Mouse (Mus musculus): ENCODE measurements around the gene Naaladl2.

The Naaladl2 gene

DNA sequence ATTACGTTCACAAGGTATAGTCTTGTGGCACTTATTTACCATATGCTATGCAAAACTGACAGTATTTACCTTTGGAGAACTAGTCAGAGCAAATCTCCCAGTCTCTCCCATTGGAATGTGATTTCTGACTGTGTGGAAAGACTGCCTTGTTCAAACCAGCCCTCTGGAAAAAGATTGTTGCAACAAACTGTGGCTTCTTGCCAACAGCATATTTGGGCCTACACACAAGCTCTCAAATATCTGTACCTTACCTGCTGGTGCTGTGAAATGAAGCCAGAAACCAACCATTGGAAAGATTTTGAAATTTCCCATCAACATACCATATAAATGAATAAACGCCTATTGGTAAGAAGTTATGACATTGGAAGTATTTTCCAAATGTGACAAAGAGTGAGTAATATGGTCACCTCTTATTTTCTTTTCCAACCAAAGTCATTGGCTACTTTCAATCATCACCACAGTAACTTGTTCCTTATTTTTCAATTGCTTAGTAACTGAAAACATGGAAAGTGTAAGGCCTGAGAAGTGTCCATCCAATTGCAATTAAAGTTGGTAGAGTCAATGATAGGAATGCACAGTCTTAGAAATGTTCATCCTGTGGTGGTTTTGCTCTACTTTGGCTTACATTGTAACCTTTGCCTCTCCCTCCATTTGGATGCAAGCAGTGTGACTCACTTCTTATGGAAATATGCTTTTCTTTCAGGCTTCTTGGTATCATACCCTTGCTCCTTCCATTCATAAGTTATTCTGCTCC lies 453.7 kb downstream of the Naaladl2 start:
- DNase-seq (ENCODE audit: low spot score in 2 of 2): no peak

- DNase-seq (ENCODE audit: low spot score in 2 of 2): no peak
Measured at GRCm38 (mm10) chr3:24670500-24670899, 473.6 kb downstream of the Naaladl2 start.

DNA sequence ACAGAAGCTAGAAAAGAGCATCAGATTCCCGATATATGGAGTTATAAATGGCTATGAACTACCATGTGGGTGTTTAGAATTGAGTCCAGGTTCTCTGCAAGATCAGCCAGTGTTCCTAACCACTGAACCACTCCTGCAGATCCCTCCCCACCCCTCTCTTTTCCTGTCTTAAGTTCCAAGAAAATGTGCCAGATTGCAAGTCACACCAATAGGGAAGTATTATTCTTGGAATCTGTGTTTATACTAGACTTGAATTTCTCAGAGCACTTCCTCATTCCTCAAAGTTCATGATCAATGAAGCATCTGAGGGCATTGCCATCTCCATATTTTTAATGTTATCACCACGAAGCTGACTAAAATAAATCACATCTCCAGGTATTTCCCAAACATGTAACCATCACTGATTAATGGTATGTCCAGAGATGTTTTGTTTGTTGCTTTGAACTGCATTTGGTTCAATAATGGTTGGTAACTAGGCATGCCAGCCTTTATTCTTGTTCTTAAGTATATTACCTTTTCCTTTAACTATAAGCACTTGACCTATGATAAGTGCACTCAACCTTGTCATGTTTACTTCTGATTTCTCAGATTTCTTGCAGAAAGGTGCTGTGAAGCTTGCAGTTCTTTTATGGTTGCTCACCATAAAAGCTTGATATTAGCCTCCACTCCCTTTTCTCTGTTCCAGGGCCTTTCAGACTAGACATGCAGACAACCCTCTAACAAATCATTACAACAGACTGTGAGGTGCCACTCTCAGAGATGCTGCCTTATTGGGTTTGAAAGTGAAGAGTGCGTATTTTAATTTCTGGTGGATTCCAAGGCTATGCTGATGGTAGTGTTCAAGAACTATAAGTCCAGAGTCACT lies 475.8 kb downstream of the Naaladl2 start:
- DNase-seq (ENCODE audit: low spot score in 2 of 2): no peak

DNA sequence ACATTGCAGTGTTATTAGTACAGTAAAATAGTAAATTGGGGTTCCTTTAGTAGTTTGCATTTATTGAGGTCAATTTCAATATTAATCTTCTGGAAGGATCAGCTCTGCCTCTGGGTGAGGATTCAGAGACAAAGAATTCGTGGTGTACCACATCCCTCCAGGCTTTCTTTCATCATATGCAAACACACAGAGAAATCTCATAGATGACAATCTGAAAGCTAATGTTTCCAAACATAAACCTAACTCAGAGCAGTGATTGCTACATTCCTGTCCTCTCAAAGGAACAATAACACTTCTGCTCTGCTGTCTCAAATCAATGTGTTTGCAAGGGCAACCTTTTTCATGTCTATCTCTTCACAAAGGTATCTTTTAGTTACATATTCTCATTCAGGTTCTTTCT lies 478.7 kb downstream of the Naaladl2 start:
- no peak for DNase-seq (ENCODE audit: low spot score in 2 of 2)

GRCm38 (mm10) chr3:24663749-24664148 lies 480.3 kb downstream of the Naaladl2 start:
- no peak for DNase-seq (ENCODE audit: low spot score in 2 of 2)

GRCm38 (mm10) chr3:24630032-24630431 lies 514.0 kb downstream of the Naaladl2 start:
- DNase-seq (ENCODE audit: low spot score in 2 of 2): no peak

- DNase-seq (ENCODE audit: low spot score in 2 of 2): no peak
Measured at GRCm38 (mm10) chr3:24605485-24605884, 538.6 kb downstream of the Naaladl2 start.

GRCm38 (mm10) chr3:24604791-24605320 lies 539.2 kb downstream of the Naaladl2 start:
- no peak for DNase-seq (ENCODE audit: low spot score in 2 of 2)

DNA sequence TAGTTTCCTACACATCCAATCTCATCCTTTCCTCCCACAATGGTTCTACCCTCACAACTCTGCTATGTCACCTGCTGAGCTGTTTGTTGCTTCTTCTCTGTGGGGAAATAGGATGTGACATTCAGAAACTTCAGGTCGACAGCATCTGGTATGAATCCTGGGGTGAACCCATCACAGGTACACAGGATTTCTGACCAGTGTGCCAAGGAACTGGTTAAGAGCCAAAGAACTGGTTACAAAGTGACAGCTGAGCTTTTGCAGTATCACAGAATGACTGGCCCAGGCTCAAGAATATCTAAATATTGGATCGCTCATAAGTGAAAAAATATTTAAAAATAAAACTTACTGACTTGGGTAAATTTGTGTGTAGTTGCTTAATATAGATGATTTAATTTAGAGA lies 548.6 kb downstream of the Naaladl2 start:
- DNase-seq (ENCODE audit: low spot score in 2 of 2): no peak

DNA sequence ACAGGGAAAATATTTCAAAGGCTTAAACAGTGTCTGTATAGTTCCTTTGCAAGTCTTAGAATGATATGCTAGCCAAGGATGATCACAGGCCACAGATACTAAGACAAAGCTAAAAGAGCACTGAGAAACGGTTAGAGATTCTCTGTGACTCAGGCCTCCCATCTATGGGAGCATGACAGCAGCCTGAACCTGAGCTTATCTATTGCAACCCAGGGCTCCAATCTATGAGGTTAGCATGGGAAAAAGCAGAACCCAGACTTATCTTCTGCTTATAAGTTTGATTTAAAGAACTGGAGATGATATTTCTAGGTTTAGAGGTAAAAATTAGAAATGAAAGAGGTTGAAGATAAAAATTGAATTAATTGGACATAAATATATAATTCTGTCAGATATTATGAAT lies 587.4 kb downstream of the Naaladl2 start:
- no peak for DNase-seq (ENCODE audit: low spot score in 2 of 2)

DNA sequence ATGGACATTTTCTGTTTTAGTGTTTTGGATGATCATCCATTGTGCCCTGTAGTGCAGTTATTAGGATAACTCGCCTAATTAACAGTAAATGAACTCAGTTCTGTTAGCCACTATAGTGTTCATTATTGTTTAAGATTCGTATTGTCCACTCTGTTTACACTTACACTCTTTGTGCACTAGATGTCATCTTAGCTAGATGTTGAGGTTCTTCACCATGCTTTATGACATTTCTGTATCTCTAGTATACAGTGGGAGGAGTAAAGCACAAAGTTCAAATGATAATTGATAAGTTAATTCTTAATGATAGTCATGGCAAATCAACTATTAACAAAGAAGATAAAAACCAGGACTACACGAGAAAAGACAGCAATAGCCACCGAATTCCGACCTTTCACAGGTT lies 590.4 kb downstream of the Naaladl2 start:
- DNase-seq (ENCODE audit: low spot score in 2 of 2): no peak

DNA sequence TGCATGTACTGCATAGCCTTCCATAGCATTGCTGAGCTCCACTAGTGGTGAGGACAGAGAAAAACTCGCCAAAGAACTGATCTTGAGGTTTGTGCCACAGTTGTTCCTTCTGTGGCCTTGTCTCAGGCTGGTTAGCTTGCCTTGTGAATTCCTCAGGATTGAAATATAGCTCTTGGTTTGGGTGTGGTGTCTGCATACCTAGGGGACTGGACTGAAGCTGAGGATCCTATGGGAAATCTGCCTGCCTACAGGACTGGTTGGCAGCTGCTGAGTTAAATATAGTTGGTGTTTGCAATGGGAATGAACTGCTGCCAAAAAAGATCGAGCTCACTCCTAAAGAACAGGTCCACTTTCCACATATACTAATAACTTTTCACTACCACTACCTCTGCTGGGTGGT lies 591.4 kb downstream of the Naaladl2 start:
- no peak for DNase-seq (ENCODE audit: low spot score in 2 of 2)

DNA sequence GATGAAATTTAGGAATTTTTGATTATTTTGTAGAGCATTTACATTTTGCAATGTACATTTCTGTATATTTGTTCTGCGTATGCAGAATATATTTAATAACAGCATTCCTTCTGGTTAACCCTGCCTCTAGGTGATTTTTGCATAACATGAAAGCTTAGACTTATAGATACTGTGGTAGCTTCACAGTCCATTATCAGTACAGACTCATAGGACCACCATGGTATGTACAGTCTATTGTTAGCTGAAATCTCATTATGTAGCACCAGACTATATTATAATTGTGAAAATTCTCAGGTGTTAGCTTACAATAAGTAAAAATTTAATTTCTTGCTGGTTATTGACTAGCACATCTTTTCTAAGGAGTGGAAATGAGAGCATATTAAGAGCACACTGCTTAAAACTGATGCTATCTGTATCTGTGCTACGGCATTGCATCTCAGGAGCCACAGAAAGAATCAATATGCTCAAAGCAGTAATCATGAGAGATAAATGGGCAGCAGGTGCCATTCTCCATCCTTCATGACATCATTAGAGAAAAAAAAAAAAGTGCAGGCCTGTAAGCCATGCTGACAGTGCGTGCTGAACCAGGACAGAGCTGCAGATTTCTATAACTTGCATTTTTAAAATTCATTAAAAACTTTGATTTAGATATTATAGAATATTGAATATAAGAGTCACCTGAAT lies 610.1 kb downstream of the Naaladl2 start:
- DNase-seq (ENCODE audit: low spot score in 2 of 2): no peak

- no peak for DNase-seq (ENCODE audit: low spot score in 2 of 2)
Measured at GRCm38 (mm10) chr3:24514918-24515317, 629.1 kb downstream of the Naaladl2 start.

- DNase-seq (ENCODE audit: low spot score in 2 of 2): peak in 1 of 2 experiments; percentile 24
Measured at GRCm38 (mm10) chr3:24486456-24487112, 657.5 kb downstream of the Naaladl2 start.

GRCm38 (mm10) chr3:24463941-24464340 lies 680.1 kb downstream of the Naaladl2 start:
- peak; percentile 4 to 16 for DNase-seq (ENCODE audit: low spot score in 2 of 2)

DNA sequence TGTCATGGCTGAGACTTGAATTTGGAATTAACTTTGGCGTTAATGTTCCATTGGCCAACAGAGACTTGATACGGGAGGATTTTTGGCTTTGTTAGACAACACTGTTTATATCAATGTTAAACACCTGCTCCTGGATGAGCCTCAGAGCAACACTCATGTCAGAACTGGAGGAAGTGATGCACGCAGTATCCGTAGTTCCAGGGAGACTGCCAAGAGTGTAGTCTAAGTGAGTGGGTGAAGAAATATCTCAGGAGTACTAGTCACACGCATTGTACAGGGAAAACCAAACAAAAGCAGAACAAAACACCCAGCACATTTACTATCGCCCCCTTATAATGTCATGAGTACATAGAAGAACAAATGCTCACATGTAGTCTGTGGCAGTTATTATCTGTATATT lies 703.4 kb downstream of the Naaladl2 start:
- DNase-seq (ENCODE audit: low spot score in 2 of 2): peak; percentile 5 to 45

- DNase-seq (ENCODE audit: low spot score in 2 of 2): no peak
Measured at GRCm38 (mm10) chr3:24432761-24433160, 711.3 kb downstream of the Naaladl2 start.

GRCm38 (mm10) chr3:24391737-24392136 lies 752.3 kb downstream of the Naaladl2 start:
- no peak for DNase-seq (ENCODE audit: low spot score in 2 of 2)

DNA sequence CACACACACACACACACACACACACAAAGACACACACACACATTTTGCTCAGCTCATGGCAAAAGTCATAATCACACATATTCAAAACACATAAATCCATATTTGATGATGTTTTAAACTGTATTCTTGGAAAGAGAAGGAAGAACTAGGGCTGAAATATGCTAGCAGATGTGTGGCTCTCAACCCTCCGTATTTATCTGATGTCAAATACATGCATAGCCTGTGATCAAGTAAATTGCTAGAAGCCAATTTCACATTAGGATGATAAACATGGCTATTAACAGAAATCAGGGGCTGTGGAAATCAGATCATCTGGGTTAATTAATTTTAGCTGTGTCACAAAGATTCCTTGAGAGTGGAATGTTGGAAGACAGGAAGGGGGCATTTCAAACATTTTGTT lies 752.8 kb downstream of the Naaladl2 start:
- no peak for DNase-seq (ENCODE audit: low spot score in 2 of 2)

DNA sequence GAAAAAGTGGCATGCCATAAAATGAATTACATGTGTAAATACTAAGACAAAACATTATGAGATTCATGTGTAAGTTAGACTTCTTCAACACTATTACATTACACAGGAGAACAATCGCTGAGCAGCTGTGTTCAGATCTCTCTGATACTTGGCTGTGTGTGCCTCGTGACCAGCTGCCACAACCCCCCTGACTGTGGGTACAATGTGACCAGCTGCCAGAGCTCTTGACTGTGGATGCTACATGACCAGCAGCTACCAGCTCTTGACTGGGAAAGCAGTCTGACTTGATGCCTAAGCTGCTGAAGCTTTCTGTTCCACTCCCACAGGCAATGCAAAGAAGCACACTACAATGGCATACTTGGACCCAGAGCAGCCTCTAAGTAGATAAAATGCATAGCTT lies 789.1 kb downstream of the Naaladl2 start:
- DNase-seq (ENCODE audit: low spot score in 2 of 2): no peak
